Mouse (Mus musculus) central nervous system, embryonic 18 days (tissue): Measurements from ENCODE around the gene Ldha. TPM values are rescaled to one million over a fixed set of nuclear protein-coding genes. Genes with fewer than 3 reads are reported as not detected.

ENCODE experiments used
- polyA plus RNA-seq: library from polyadenylated mRNA; depleted of rRNA; stranded (reverse); fragments of >200 nt; gene quantifications from 2 replicates; pipeline ENCODE4 v1.2.3, GENCODE M21; 2012; rRNA removed

The Ldha gene
- polyA plus RNA-seq, result 444 and 483 TPM in 2 replicates

GRCm38 (mm10) chr7:46840787-46841525 lies at the start of gene Ldha:
Ldha (plus strand) TSS chr7:46841475.

DNA sequence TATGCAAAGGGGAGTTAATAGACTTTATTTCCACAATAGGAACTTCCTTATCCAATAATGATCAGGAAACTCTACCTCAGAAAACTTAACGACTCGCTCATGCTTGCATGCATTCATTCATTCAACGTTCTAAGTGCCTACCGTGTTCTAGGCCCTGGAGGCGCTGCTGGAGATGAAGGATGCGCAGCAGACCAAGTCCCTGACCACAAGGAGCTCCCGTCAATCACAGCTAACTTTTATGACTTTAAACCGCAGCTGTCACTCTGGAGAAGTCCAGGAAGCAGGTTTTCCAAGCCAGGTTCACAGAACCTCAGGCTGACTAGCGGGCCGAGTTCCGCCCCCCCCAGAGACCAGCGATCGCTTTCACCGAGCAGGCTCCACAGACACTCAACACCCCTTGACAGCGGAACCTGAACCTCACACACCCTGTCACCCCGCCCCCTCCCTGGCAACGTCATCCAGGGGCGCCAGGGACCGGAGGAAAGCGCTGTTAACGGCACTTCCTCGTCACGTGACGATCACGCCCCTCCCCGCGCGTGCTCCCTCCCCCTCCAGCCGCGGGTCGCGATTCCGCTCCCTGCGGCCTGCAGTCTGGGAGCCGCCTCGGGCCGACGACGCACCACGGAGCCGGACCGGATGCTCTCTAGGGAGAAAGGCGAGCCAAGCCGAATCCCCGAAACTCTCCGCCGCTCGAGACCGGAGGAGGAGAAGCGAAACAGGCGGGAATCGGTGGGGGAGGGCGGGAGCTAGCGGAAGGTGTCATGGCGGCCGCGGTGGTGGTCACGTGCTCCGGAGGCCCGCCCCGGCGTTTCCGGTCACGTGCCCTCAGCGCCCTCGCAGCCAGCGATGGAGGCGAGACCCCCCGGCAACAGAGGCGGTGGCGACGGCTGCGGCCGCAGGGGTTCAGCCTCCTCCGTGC lies 45.7 kb upstream of the Ldha start, which contains the start of the genes Hps5 and Gtf2h1:
Hps5 (minus strand) TSS at position 778 of the 919 bp plus-strand sequence.
Gtf2h1 (plus strand) TSS at position 817 of the 919 bp plus-strand sequence.

DNA sequence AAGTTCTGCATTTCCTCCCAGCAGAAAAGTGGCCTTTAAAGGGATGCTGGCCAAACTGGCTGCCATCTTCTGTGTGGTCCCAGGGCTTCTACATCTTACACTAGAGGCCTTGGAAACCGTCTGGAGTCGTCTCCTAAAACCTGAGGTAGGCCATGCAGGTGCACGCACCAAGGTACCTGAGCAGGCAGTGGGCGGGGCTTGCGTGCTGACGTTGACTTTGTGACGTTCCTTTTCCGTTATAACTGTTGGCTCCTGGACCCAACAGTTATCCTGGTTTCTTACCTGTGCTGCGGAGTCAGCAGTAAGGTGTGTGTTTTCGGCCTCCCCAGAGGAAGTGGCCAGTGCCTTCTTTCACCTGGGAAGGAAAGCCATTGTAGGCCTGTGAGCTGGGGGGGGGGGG lies 19.7 kb downstream of the Ldha start, which contains the start of gene Ldhc:
Ldhc (plus strand) TSS at position 208 of the 400 bp plus-strand sequence.

Other genes starting within 250 kb of the Ldha start
- gene Sergef, start 201.7 kb upstream of the Ldha start, polyA plus RNA-seq, result 48.6 and 51.4 TPM in 2 replicates
- 0.13 and 1.1 TPM in 2 replicates for gene Tph1, start 168.9 kb upstream of the Ldha start, polyA plus RNA-seq
- 13.8 and 13.9 TPM in 2 replicates for gene Saal1, start 130.8 kb upstream of the Ldha start, polyA plus RNA-seq
- gene Saa3, start 125.8 kb upstream of the Ldha start, polyA plus RNA-seq, result 10.5 TPM in 1 of 2 replicates, not detected in the other
- gene Saa4, start 108.9 kb upstream of the Ldha start, polyA plus RNA-seq, result not detected in 2 replicates
- gene Saa1, start 98.5 kb upstream of the Ldha start, polyA plus RNA-seq, result 0.16 TPM in 1 of 2 replicates, not detected in the other
- not detected in 2 replicates for gene Saa2, start 89.7 kb upstream of the Ldha start, polyA plus RNA-seq
- 19.6 and 21.4 TPM in 2 replicates for gene Hps5, start 45.4 kb upstream of the Ldha start, polyA plus RNA-seq
- 31.3 and 33.4 TPM in 2 replicates for gene Gtf2h1, start 45.4 kb upstream of the Ldha start, polyA plus RNA-seq
- gene Ldhc, start 19.7 kb downstream of the Ldha start, polyA plus RNA-seq, result 0.08 and 0.15 TPM in 2 replicates
- gene Tsg101, start 78.5 kb downstream of the Ldha start, polyA plus RNA-seq, result 97.7 and 109 TPM in 2 replicates
- gene Uevld, start 117.1 kb downstream of the Ldha start, polyA plus RNA-seq, result 8.0 TPM in 2 replicates
- not detected in 2 replicates for gene Gm9999, start 142.1 kb downstream of the Ldha start, polyA plus RNA-seq
- 4.9 TPM in 2 replicates for gene Spty2d1, start 166.9 kb downstream of the Ldha start, polyA plus RNA-seq
- gene Tmem86a, start 209.1 kb downstream of the Ldha start, polyA plus RNA-seq, result 17.0 and 17.2 TPM in 2 replicates